ENCODE assay signal across 23 mouse cellular contexts in genomic region chr3:50901321-50901720, GRCm38 (mm10).
DNase-seq lines count a peak whose midpoint lies in the region; ATAC-seq and TF ChIP-seq lines count a peak whose summit lies in the region.
"Had no signal": no experiment of that assay in that cellular context is flagged by ENCODE, and none has a peak within 500 bp of the region (broad histone marks: within the 10 kb centered on the region; RNA-seq: fewer than 3 reads in every experiment).

No protein-coding gene starts in this region.

- no peak for ATAC-seq in kidney, embryonic 16.5 days (ENCODE audit: low FRiP score, low TSS enrichment)
- no peak for ATAC-seq in midbrain, embryonic 16.5 days
- ATAC-seq: activated CD4-positive, CD25-positive, alpha-beta regulatory T cell, adult 4 months; forebrain, embryonic 13.5 days; forebrain, embryonic 16.5 days had no signal

- peak; percentile 54 for DNase-seq in kidney, adult 11 months
- DNase-seq in testis, postnatal 10 days (ENCODE audit: low spot score): no peak
- DNase-seq in kidney, postnatal 25 days: peak; percentile 38 to 76
- no peak for DNase-seq in layer of hippocampus, postnatal 25 days (ENCODE audit: extremely low spot score in 1 of 2, low spot score in 1 of 2)
- DNase-seq: adrenal gland, adult 8-10 months; adrenal gland, postnatal 25 days; cerebellum, adult 11-12 months; cerebellum, adult 8-10 months; cerebellum, postnatal 10 days; gastrocnemius, postnatal 10 days; gastrocnemius, postnatal 36 days; heart, adult 2 months; heart, postnatal 14 days; heart, postnatal 4 days had no signal

- H3K36me3 ChIP-seq in kidney, embryonic 16.5 days (ENCODE audit: insufficient read depth, low read length): no peaks in the 10 kb centered on the region
- H3K36me3 ChIP-seq in testis, adult 2 months (ENCODE audit: control insufficient read depth, insufficient read depth, low read length): no peaks in the 10 kb centered on the region
- no peaks in the 10 kb centered on the region for H3K36me3 ChIP-seq in midbrain, embryonic 16.5 days (ENCODE audit: control insufficient read depth, insufficient read depth, low read length)
- H3K36me3 ChIP-seq: forebrain, embryonic 10.5 days; heart, embryonic 10.5 days; heart, embryonic 13.5 days had no signal

- H3K4me2 ChIP-seq in kidney, embryonic 16.5 days (replicated peaks; ENCODE audit: low read depth, low read length): no peak overlapping the region
- H3K4me2 ChIP-seq in midbrain, embryonic 16.5 days (ENCODE audit: low read length): no peak overlapping the region
- H3K4me2 ChIP-seq: forebrain, embryonic 13.5 days; heart, embryonic 13.5 days had no signal

- no peak for TF ChIP-seq POLR2A in testis, adult 2 months (IDR thresholded peaks at IDR 0.05; ENCODE audit: control insufficient read depth, low read depth, low read length)

- H3K4me3 ChIP-seq in kidney, embryonic 16.5 days (ENCODE audit: low read length): no peak overlapping the region
- peak overlapping the region; percentile 28; the same call in 1 of the 2 replicates for H3K4me3 ChIP-seq in testis, adult 2 months (ENCODE audit: control insufficient read depth, low read depth, low read length)
- H3K4me3 ChIP-seq in midbrain, embryonic 16.5 days (ENCODE audit: low read depth, low read length): no peak overlapping the region
- H3K4me3 ChIP-seq: forebrain, embryonic 10.5 days; forebrain, embryonic 13.5 days; heart, adult 2 months; heart, embryonic 10.5 days; heart, embryonic 13.5 days had no signal

- no peaks in the 10 kb centered on the region for H3K9me3 ChIP-seq in kidney, embryonic 16.5 days (ENCODE audit: low read length)
- H3K9me3 ChIP-seq in midbrain, embryonic 16.5 days (replicated peaks; ENCODE audit: control insufficient read depth, low read length, poor library complexity, severe bottlenecking): no peaks in the 10 kb centered on the region
- H3K9me3 ChIP-seq: forebrain, embryonic 10.5 days; forebrain, embryonic 13.5 days; heart, embryonic 10.5 days; heart, embryonic 13.5 days had no signal

- WGBS in kidney, embryonic 16.5 days: 85% methylated on average over 10 of the region's 10 CpGs
- 94% methylated on average over 10 of the region's 10 CpGs for WGBS in midbrain, embryonic 16.5 days

- no peaks in the 10 kb centered on the region for H3K27me3 ChIP-seq in kidney, embryonic 16.5 days (ENCODE audit: insufficient read depth, low read length)
- no peaks in the 10 kb centered on the region for H3K27me3 ChIP-seq in testis, adult 2 months (ENCODE audit: control insufficient read depth, insufficient read depth, low read length)
- H3K27me3 ChIP-seq in midbrain, embryonic 16.5 days (ENCODE audit: control insufficient read depth, insufficient read depth, low read depth, low read length): no peaks in the 10 kb centered on the region
- H3K27me3 ChIP-seq: forebrain, embryonic 13.5 days; heart, embryonic 13.5 days had no signal

- no peak overlapping the region for H3K27ac ChIP-seq in kidney, embryonic 16.5 days (ENCODE audit: low read length)
- no peak overlapping the region for H3K27ac ChIP-seq in testis, adult 2 months (ENCODE audit: control insufficient read depth, insufficient read depth, low read depth, low read length)
- H3K27ac ChIP-seq in midbrain, embryonic 16.5 days (ENCODE audit: low read length): no peak overlapping the region
- H3K27ac ChIP-seq: forebrain, embryonic 10.5 days; forebrain, embryonic 13.5 days; heart, adult 2 months; heart, embryonic 10.5 days; heart, embryonic 13.5 days had no signal

- TF ChIP-seq CTCF in testis, adult 2 months (IDR thresholded peaks at IDR 0.05; ENCODE audit: control insufficient read depth, insufficient read depth, insufficient replicate concordance, low read depth, low read length): no peak

- H3K9ac ChIP-seq in kidney, embryonic 16.5 days (replicated peaks; ENCODE audit: low read length): no peak overlapping the region
- no peak overlapping the region for H3K9ac ChIP-seq in midbrain, embryonic 16.5 days (ENCODE audit: low read depth, low read length)
- H3K9ac ChIP-seq: forebrain, embryonic 13.5 days; heart, embryonic 13.5 days had no signal

- peaks cover 14% of the 10 kb centered on the region for H3K4me1 ChIP-seq in kidney, embryonic 16.5 days (ENCODE audit: insufficient read depth, low read length)
- peaks cover 12% of the 10 kb centered on the region for H3K4me1 ChIP-seq in testis, adult 2 months (ENCODE audit: control insufficient read depth, insufficient read depth, low read length)
- peaks cover 22% of the 10 kb centered on the region for H3K4me1 ChIP-seq in midbrain, embryonic 16.5 days (ENCODE audit: control insufficient read depth, insufficient read depth, low read length)

Comparison
In these comparisons a context has a peak if more than half of its experiments do, and no peak if none do; other contexts are left out.
1. DNase-seq: peak in kidney, adult 11 months (single experiment) and kidney, postnatal 25 days (2 of 2); none in testis, postnatal 10 days (single experiment) and layer of hippocampus, postnatal 25 days (0 of 2).